ENCODE assay signal across 10 mouse cellular contexts in genomic region chr17:86358388-86358787, GRCm38 (mm10).
A peak's percentile ranks its signal among the peaks of the same experiment; 100 is the strongest.
DNase-seq lines count a peak whose midpoint lies in the region; ATAC-seq lines count a peak whose summit lies in the region.
"Had no signal": no experiment of that assay in that cellular context is flagged by ENCODE, and none has a peak within 500 bp of the region (broad histone marks: within the 10 kb centered on the region; RNA-seq: fewer than 3 reads in every experiment).

No protein-coding gene starts in this region.

- 0 out of 2 replicates have a peak, but pooled peaks have one; percentile 31 for ATAC-seq in heart, embryonic 15.5 days (replicated peaks; ENCODE audit: insufficient number of reproducible peaks, insufficient read depth, low FRiP score, low read depth)
- ATAC-seq in limb, embryonic 13.5 days (ENCODE audit: low FRiP score, low read depth): peak; percentile 51; the same call in 1 of the 2 replicates
- ATAC-seq in liver, embryonic 11.5 days (replicated peaks; ENCODE audit: low FRiP score): no peak
- ATAC-seq in midbrain, embryonic 13.5 days: no peak
- ATAC-seq: hindbrain, postnatal 0 days had no signal

- H3K9ac ChIP-seq in heart, embryonic 15.5 days: no peak overlapping the region
- no peak overlapping the region; the same call in 1 of the 2 replicates for H3K9ac ChIP-seq in limb, embryonic 13.5 days
- H3K9ac ChIP-seq in liver, embryonic 11.5 days (ENCODE audit: low read depth, low read length): no peak overlapping the region
- no peak overlapping the region for H3K9ac ChIP-seq in midbrain, embryonic 13.5 days (replicated peaks)

- WGBS in heart, embryonic 15.5 days: 15% methylated on average over 5 of the region's 5 CpGs
- WGBS in limb, embryonic 13.5 days: 4% methylated on average over 5 of the region's 5 CpGs
- WGBS in liver, embryonic 11.5 days: 44% methylated on average over 5 of the region's 5 CpGs
- WGBS in midbrain, embryonic 13.5 days: 79% methylated on average over 5 of the region's 5 CpGs

- no peak for DNase-seq in heart, postnatal 36 days
- DNase-seq in B cell, adult 2 months: peak; percentile 36 to 39
- DNase-seq in embryo, embryonic 11.5 days (ENCODE audit: low read depth, low spot score): peak; percentile 35
- no peak for DNase-seq in liver, embryonic 11.5 days (ENCODE audit: low spot score)
- no peak for DNase-seq in layer of hippocampus, postnatal 36 days
- DNase-seq: cerebellum, adult 18-20 months had no signal

- H3K9me3 ChIP-seq in heart, embryonic 15.5 days (replicated peaks): no peaks in the 10 kb centered on the region
- H3K9me3 ChIP-seq in limb, embryonic 13.5 days: no peaks in the 10 kb centered on the region
- H3K9me3 ChIP-seq in liver, embryonic 11.5 days (ENCODE audit: control insufficient read depth, low read length): no peaks in the 10 kb centered on the region
- no peaks in the 10 kb centered on the region for H3K9me3 ChIP-seq in midbrain, embryonic 13.5 days

- no peak overlapping the region for H3K4me3 ChIP-seq in heart, embryonic 15.5 days
- no peak overlapping the region for H3K4me3 ChIP-seq in limb, embryonic 13.5 days
- no peak overlapping the region for H3K4me3 ChIP-seq in liver, embryonic 11.5 days (ENCODE audit: low read depth, low read length)
- no peak overlapping the region for H3K4me3 ChIP-seq in midbrain, embryonic 13.5 days (replicated peaks)

- H3K4me2 ChIP-seq in heart, embryonic 15.5 days: no peak overlapping the region
- no peak overlapping the region for H3K4me2 ChIP-seq in limb, embryonic 13.5 days (replicated peaks)
- H3K4me2 ChIP-seq in liver, embryonic 11.5 days: no peak overlapping the region
- H3K4me2 ChIP-seq in midbrain, embryonic 13.5 days (replicated peaks): no peak overlapping the region

- no peaks in the 10 kb centered on the region for H3K36me3 ChIP-seq in heart, embryonic 15.5 days
- no peaks in the 10 kb centered on the region for H3K36me3 ChIP-seq in limb, embryonic 13.5 days
- H3K36me3 ChIP-seq in liver, embryonic 11.5 days (ENCODE audit: control insufficient read depth, insufficient read depth, low read length): no peaks in the 10 kb centered on the region
- no peaks in the 10 kb centered on the region for H3K36me3 ChIP-seq in midbrain, embryonic 13.5 days

- H3K27ac ChIP-seq in heart, embryonic 15.5 days: peak overlapping the region; percentile 55
- 0 out of 2 replicates have a peak overlapping the region, but pooled peaks have one; percentile 7 for H3K27ac ChIP-seq in limb, embryonic 13.5 days
- H3K27ac ChIP-seq in liver, embryonic 11.5 days (ENCODE audit: low read depth, low read length): no peak overlapping the region
- no peak overlapping the region for H3K27ac ChIP-seq in midbrain, embryonic 13.5 days
- H3K27ac ChIP-seq: hindbrain, postnatal 0 days had no signal

- H3K4me1 ChIP-seq in heart, embryonic 15.5 days (replicated peaks): peaks cover 42% of the 10 kb centered on the region
- H3K4me1 ChIP-seq in limb, embryonic 13.5 days: peaks cover 21% of the 10 kb centered on the region
- H3K4me1 ChIP-seq in liver, embryonic 11.5 days (replicated peaks; ENCODE audit: control insufficient read depth, insufficient read depth, low read length): no peaks in the 10 kb centered on the region; the same call in 1 of the 2 replicates
- H3K4me1 ChIP-seq in midbrain, embryonic 13.5 days (replicated peaks): peaks cover 6% of the 10 kb centered on the region; the same call in 1 of the 2 replicates

- intact Hi-C loops in heart, postnatal 36 days (cut with DNase I): no loop called here

- H3K27me3 ChIP-seq in heart, embryonic 15.5 days: no peaks in the 10 kb centered on the region
- no peaks in the 10 kb centered on the region for H3K27me3 ChIP-seq in limb, embryonic 13.5 days
- no peaks in the 10 kb centered on the region for H3K27me3 ChIP-seq in liver, embryonic 11.5 days (replicated peaks; ENCODE audit: control insufficient read depth, insufficient read depth, low read length)
- no peaks in the 10 kb centered on the region for H3K27me3 ChIP-seq in midbrain, embryonic 13.5 days

Comparison
In these comparisons a context has a peak if more than half of its experiments do, and no peak if none do; other contexts are left out.
1. ATAC-seq: peak in heart, embryonic 15.5 days (single experiment) and limb, embryonic 13.5 days (single experiment); none in liver, embryonic 11.5 days (single experiment) and midbrain, embryonic 13.5 days (single experiment).
2. H3K27ac ChIP-seq: peak in heart, embryonic 15.5 days (single experiment) and limb, embryonic 13.5 days (single experiment); none in liver, embryonic 11.5 days (single experiment) and midbrain, embryonic 13.5 days (single experiment).
3. DNase-seq: peak in B cell, adult 2 months (2 of 2) and embryo, embryonic 11.5 days (single experiment); none in heart, postnatal 36 days (0 of 2), liver, embryonic 11.5 days (single experiment) and layer of hippocampus, postnatal 36 days (0 of 2).